Mouse (Mus musculus): ENCODE results near the gene Kcnk3.

DNA sequence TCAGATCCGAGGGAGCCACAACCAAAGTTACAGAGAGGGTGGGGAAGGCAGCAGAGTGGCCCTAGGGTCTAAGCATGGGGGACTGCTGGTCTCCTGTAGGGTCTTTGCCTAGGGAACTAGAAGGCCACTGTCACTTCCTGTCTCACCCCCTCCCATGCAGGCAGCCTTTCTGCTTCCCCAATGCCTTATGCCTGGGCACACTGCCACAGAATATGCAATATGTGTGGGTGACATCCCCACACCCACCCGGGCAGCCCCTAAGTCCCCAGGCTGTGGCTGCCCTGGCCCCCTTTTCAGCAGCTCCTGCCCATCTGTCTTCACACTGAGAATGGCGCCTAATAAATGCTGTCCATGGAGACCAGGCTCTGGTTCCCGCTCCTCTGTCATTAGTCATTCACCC lies 36.9 kb downstream of the Kcnk3 start:
- TF ChIP-seq POLR2A (IDR thresholded peaks at IDR 0.05; ENCODE audit: insufficient read length, low read depth) (no peak), E2F4 (IDR thresholded peaks at IDR 0.05; ENCODE audit: insufficient read depth) (no peak), MAX (IDR thresholded peaks at IDR 0.05; ENCODE audit: low read depth) (no peak), MYOD1 (IDR thresholded peaks at IDR 0.05; ENCODE audit: control insufficient read depth in 1 of 3, insufficient read length in 2 of 3, low read depth in 2 of 3) (no peak), CEBPB (IDR thresholded peaks at IDR 0.05; ENCODE audit: insufficient read depth, poor library complexity, severe bottlenecking) (no peak), TCF12 (IDR thresholded peaks at IDR 0.05; ENCODE audit: insufficient read depth, poor library complexity, severe bottlenecking) (no peak), TCF3 (IDR thresholded peaks at IDR 0.05; ENCODE audit: insufficient read length, low read depth) (no peak), USF1 (IDR thresholded peaks at IDR 0.05; ENCODE audit: low read depth) (no peak), SRF (IDR thresholded peaks at IDR 0.05; ENCODE audit: control insufficient read depth, insufficient read length, low read depth) (no peak), POLR2AphosphoS2 (IDR thresholded peaks at IDR 0.05; ENCODE audit: insufficient read length, low read depth) (no peak), MYOG (IDR thresholded peaks at IDR 0.05; ENCODE audit: control insufficient read depth in 1 of 3, insufficient read depth in 1 of 3, insufficient read length in 2 of 3, low read depth in 2 of 3) (no peak), REST (IDR thresholded peaks at IDR 0.05; ENCODE audit: insufficient read depth, insufficient read length) (no peak)
